Mouse (Mus musculus): Measurements from ENCODE around the gene Prima1. TPM values are rescaled to one million over a fixed set of nuclear protein-coding genes. Genes with fewer than 3 reads are reported as not detected.

Prima1 gene
- polyA plus RNA-seq, 1 experiment from 2014 or later, result 0.95 TPM

DNA sequence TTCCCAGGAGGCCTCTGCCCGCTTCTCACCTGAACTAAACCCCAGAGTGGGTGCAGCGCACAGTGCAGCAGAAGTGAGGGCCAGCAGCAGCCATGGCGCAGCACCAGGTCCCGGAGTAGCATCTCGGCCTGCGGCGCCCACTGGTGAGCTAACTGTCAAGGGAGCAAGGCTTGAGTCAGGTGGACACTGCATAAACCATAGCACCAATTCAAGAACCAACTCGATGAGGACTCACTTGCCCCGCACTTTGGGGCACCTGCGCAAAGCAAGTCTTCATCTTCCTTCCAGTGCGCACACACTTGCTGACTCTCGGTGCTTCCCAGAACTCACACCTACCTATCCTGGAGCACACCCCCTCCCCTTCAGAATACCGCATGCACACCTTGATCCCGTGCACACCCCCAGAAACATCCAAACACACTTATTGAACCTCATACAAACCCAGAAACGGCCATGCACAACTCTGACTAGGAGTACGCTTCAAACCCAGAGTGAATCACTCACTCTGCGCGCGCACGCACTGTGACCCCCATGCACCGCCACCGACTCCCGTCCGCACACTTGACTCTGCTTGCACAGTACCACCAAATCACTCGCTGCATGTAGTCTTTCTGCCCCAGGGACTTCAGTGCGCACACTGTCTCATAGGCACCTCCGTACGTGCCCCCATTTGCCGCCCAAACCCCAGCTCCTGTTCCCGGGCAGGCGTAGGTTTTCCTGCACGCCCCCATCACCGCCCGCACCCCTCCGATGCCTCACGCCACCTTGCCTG, 453 bp downstream of the Prima1 start:
- DNase-seq (ENCODE audit: low spot score) (no peak), ATAC-seq (replicated peaks; ENCODE audit: low FRiP score) (peak; percentile 25)
- no peaks in the 10 kb centered on the region for H3K9me3 ChIP-seq (ENCODE audit: control insufficient read depth, low read length)
- H3K27me3 ChIP-seq (ENCODE audit: control insufficient read depth, insufficient read depth, low read length), result peaks cover 20% of the 10 kb centered on the region
- 7% methylated on average over 35 of the region's 36 CpGs for WGBS
- H3K36me3 ChIP-seq (ENCODE audit: control insufficient read depth, insufficient read depth, low read length), result no peaks in the 10 kb centered on the region
- H3K9ac ChIP-seq (ENCODE audit: low read length), result peak overlapping the region; percentile 73
- H3K27ac ChIP-seq (ENCODE audit: low read depth, low read length), result no peak overlapping the region
- peaks cover 2% of the 10 kb centered on the region; the same call in 1 of the 2 replicates for H3K4me1 ChIP-seq (replicated peaks; ENCODE audit: control insufficient read depth, insufficient read depth, low read length)
- peak overlapping the region; percentile 81 for H3K4me2 ChIP-seq (ENCODE audit: low read depth, low read length, severe bottlenecking)
- peak overlapping the region; percentile 65 for H3K4me3 ChIP-seq (ENCODE audit: low read depth, low read length)

GRCm38 (mm10) chr12:103238924-103239460, 3.0 kb downstream of the Prima1 start:
- DNase-seq (ENCODE audit: low spot score) (no peak), ATAC-seq (replicated peaks; ENCODE audit: low FRiP score) (no peak)
- Histone ChIP-seq H3K9ac (ENCODE audit: low read length) (no peak overlapping the region), H3K9me3 (ENCODE audit: control insufficient read depth, low read length) (no peaks in the 10 kb centered on the region), H3K27me3 (ENCODE audit: control insufficient read depth, insufficient read depth, low read length) (peaks cover 20% of the 10 kb centered on the region), H3K4me3 (ENCODE audit: low read depth, low read length) (no peak overlapping the region), H3K36me3 (ENCODE audit: control insufficient read depth, insufficient read depth, low read length) (no peaks in the 10 kb centered on the region), H3K27ac (ENCODE audit: low read depth, low read length) (no peak overlapping the region), H3K4me2 (ENCODE audit: low read depth, low read length, severe bottlenecking) (no peak overlapping the region), H3K4me1 (replicated peaks; ENCODE audit: control insufficient read depth, insufficient read depth, low read length) (peaks cover 2% of the 10 kb centered on the region; the same call in 1 of the 2 replicates)
- 82% methylated on average over 7 of the region's 7 CpGs for WGBS

DNA sequence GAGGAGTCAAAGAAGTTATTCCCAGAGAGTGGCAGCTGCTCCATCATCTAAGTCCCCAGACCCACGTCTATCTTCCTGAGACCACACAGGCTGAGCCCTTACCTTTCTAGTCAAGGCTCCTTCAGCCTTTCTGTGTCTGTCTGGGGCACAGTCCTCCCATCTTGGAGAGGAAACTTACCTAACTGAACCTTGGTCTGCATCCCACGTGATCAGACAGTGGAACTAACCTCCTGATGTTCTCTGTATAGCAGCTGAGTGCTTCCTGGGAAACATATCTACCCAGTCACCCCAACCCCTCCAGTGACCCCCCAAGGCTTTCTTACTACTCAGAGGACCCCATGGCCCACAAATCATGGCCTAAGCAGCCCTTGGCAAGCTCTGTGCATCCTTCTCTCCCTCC, 6.1 kb downstream of the Prima1 start:
- 76% methylated on average over 2 of the region's 2 CpGs for WGBS
- Histone ChIP-seq H3K36me3 (ENCODE audit: control insufficient read depth, insufficient read depth, low read length) (no peaks in the 10 kb centered on the region), H3K4me3 (ENCODE audit: low read depth, low read length) (no peak overlapping the region), H3K9me3 (ENCODE audit: control insufficient read depth, low read length) (no peaks in the 10 kb centered on the region), H3K4me1 (replicated peaks; ENCODE audit: control insufficient read depth, insufficient read depth, low read length) (no peaks in the 10 kb centered on the region), H3K4me2 (ENCODE audit: low read depth, low read length, severe bottlenecking) (no peak overlapping the region), H3K27ac (ENCODE audit: low read depth, low read length) (no peak overlapping the region), H3K9ac (ENCODE audit: low read length) (no peak overlapping the region), H3K27me3 (ENCODE audit: control insufficient read depth, insufficient read depth, low read length) (peaks cover 5% of the 10 kb centered on the region; the same call in 1 of the 2 replicates)
- DNase-seq (ENCODE audit: low spot score), result no peak
- no peak for ATAC-seq (replicated peaks; ENCODE audit: low FRiP score)

- 79% methylated on average over 10 of the region's 10 CpGs for WGBS
- DNase-seq (ENCODE audit: low spot score) (no peak), ATAC-seq (replicated peaks; ENCODE audit: low FRiP score) (no peak)
- Histone ChIP-seq H3K9ac (ENCODE audit: low read length) (no peak overlapping the region), H3K36me3 (ENCODE audit: control insufficient read depth, insufficient read depth, low read length) (no peaks in the 10 kb centered on the region), H3K4me2 (ENCODE audit: low read depth, low read length, severe bottlenecking) (no peak overlapping the region), H3K4me1 (replicated peaks; ENCODE audit: control insufficient read depth, insufficient read depth, low read length) (no peaks in the 10 kb centered on the region), H3K27ac (ENCODE audit: low read depth, low read length) (no peak overlapping the region), H3K4me3 (ENCODE audit: low read depth, low read length) (no peak overlapping the region), H3K27me3 (ENCODE audit: control insufficient read depth, insufficient read depth, low read length) (no peaks in the 10 kb centered on the region), H3K9me3 (ENCODE audit: control insufficient read depth, low read length) (no peaks in the 10 kb centered on the region)
Measured at GRCm38 (mm10) chr12:103235251-103235650, 6.7 kb downstream of the Prima1 start.

DNA sequence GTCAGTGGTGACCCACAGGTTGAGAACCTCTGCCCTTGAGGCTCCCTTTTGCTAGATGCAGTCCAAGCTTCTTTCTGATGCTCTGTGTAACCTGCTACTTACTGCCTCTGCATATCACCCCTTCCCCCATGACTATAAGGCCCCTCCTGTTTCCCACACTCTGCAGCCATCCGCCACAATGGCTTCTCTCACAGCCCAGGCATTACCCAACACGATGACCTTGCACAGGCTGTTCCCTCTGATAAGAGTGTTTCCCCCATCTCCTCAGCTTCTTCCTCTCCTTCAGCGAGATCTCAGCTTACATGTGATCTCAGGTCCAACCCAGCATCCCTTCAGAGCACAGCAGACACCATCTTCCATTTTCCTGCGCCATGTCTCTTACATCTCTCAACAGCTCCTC, 12.9 kb downstream of the Prima1 start:
- ATAC-seq (replicated peaks; ENCODE audit: low FRiP score) (no peak), DNase-seq (ENCODE audit: low spot score) (no peak)
- H3K9ac ChIP-seq (ENCODE audit: low read length), result no peak overlapping the region
- no peaks in the 10 kb centered on the region for H3K36me3 ChIP-seq (ENCODE audit: control insufficient read depth, insufficient read depth, low read length)
- no peaks in the 10 kb centered on the region for H3K4me1 ChIP-seq (replicated peaks; ENCODE audit: control insufficient read depth, insufficient read depth, low read length)
- H3K9me3 ChIP-seq (ENCODE audit: control insufficient read depth, low read length), result no peaks in the 10 kb centered on the region
- no peak overlapping the region for H3K27ac ChIP-seq (ENCODE audit: low read depth, low read length)
- no peak overlapping the region for H3K4me2 ChIP-seq (ENCODE audit: low read depth, low read length, severe bottlenecking)
- WGBS, result 90% methylated on average over 4 of the region's 4 CpGs
- no peaks in the 10 kb centered on the region for H3K27me3 ChIP-seq (ENCODE audit: control insufficient read depth, insufficient read depth, low read length)
- H3K4me3 ChIP-seq (ENCODE audit: low read depth, low read length), result no peak overlapping the region

- Histone ChIP-seq H3K4me1 (replicated peaks; ENCODE audit: control insufficient read depth, insufficient read depth, low read length) (no peaks in the 10 kb centered on the region), H3K9ac (ENCODE audit: low read length) (no peak overlapping the region), H3K27me3 (ENCODE audit: control insufficient read depth, insufficient read depth, low read length) (no peaks in the 10 kb centered on the region), H3K4me3 (ENCODE audit: low read depth, low read length) (no peak overlapping the region), H3K27ac (ENCODE audit: low read depth, low read length) (no peak overlapping the region), H3K9me3 (ENCODE audit: control insufficient read depth, low read length) (no peaks in the 10 kb centered on the region), H3K36me3 (ENCODE audit: control insufficient read depth, insufficient read depth, low read length) (no peaks in the 10 kb centered on the region), H3K4me2 (ENCODE audit: low read depth, low read length, severe bottlenecking) (no peak overlapping the region)
- no peak for ATAC-seq (replicated peaks; ENCODE audit: low FRiP score)
- DNase-seq (ENCODE audit: low spot score), result no peak
- 82% methylated on average over 4 of the region's 4 CpGs for WGBS
Measured at GRCm38 (mm10) chr12:103226121-103226520, 15.8 kb downstream of the Prima1 start.

- no peak overlapping the region for H3K9ac ChIP-seq (ENCODE audit: low read length)
- no peak for ATAC-seq (replicated peaks; ENCODE audit: low FRiP score)
- H3K4me1 ChIP-seq (replicated peaks; ENCODE audit: control insufficient read depth, insufficient read depth, low read length), result no peaks in the 10 kb centered on the region
- no peak overlapping the region for H3K27ac ChIP-seq (ENCODE audit: low read depth, low read length)
- H3K4me2 ChIP-seq (ENCODE audit: low read depth, low read length, severe bottlenecking), result no peak overlapping the region
- H3K9me3 ChIP-seq (ENCODE audit: control insufficient read depth, low read length), result no peaks in the 10 kb centered on the region
- H3K27me3 ChIP-seq (ENCODE audit: control insufficient read depth, insufficient read depth, low read length), result no peaks in the 10 kb centered on the region
- 92% methylated on average over 9 of the region's 9 CpGs for WGBS
- no peaks in the 10 kb centered on the region for H3K36me3 ChIP-seq (ENCODE audit: control insufficient read depth, insufficient read depth, low read length)
- no peak for DNase-seq (ENCODE audit: low spot score)
- H3K4me3 ChIP-seq (ENCODE audit: low read depth, low read length), result no peak overlapping the region
Measured at GRCm38 (mm10) chr12:103223671-103224070, 18.3 kb downstream of the Prima1 start.

DNA sequence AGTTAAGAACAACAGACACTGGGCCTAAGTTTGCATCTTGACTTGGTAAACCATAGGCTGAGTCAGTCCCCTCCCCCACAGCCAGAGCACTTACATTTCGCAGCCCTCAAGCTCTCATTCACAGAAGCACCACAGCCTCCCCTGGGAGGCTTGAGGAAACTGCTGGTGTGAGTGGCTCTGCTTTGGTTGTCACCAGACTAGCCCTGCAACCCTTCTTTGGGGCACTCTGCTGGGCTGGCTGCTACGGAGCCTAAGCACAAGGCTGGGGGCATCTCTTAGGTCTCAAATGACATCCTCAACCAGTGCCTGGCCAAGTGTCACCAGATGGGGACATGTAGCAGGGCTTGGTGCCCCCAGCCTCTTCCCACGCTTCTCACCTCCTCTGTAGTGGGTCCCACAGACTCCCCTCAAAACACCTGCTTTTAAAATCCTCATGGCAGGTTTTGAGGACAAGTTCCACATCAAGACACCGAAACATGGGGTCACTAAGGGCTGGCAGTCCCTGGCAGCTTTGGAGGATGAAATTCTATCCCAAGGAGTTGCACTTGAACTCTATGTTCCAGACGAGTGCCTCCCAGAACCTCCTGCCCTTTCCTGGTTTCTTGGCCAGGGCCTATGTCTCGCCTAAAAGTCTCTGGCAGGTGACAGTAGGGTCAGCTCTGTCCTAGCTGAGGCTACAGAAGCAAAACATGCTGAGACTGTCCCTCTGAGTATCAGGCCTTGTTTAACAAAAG, 25.9 kb downstream of the Prima1 start:
- DNase-seq (ENCODE audit: low spot score) (no peak), ATAC-seq (replicated peaks; ENCODE audit: low FRiP score) (no peak)
- no peak overlapping the region for H3K9ac ChIP-seq (ENCODE audit: low read length)
- 72% methylated on average over 6 of the region's 6 CpGs for WGBS
- no peaks in the 10 kb centered on the region for H3K36me3 ChIP-seq (ENCODE audit: control insufficient read depth, insufficient read depth, low read length)
- H3K4me2 ChIP-seq (ENCODE audit: low read depth, low read length, severe bottlenecking), result no peak overlapping the region
- H3K4me1 ChIP-seq (replicated peaks; ENCODE audit: control insufficient read depth, insufficient read depth, low read length), result no peaks in the 10 kb centered on the region; the same call in 1 of the 2 replicates
- H3K27me3 ChIP-seq (ENCODE audit: control insufficient read depth, insufficient read depth, low read length), result no peaks in the 10 kb centered on the region
- no peaks in the 10 kb centered on the region for H3K9me3 ChIP-seq (ENCODE audit: control insufficient read depth, low read length)
- no peak overlapping the region for H3K4me3 ChIP-seq (ENCODE audit: low read depth, low read length)
- H3K27ac ChIP-seq (ENCODE audit: low read depth, low read length), result no peak overlapping the region

Measured in forebrain, embryonic 11.5 days (tissue).